Mouse (Mus musculus) liver, postnatal 0 days (tissue): ENCODE results near the gene Zdhhc25.

Experiments
- CTCF ChIP-seq: sonication (generic); IDR thresholded peaks from 2 replicates; pipeline ENCODE4 v1.5.1; 2016; ENCODE audit warnings: antibody characterized with exemption, low read depth
- EP300 ChIP-seq: IDR thresholded peaks from 2 replicates; pipeline ENCODE4 v1.6.1; 2016; ENCODE audit warnings: antibody characterized with exemption, low read depth, mild to moderate bottlenecking

DNA sequence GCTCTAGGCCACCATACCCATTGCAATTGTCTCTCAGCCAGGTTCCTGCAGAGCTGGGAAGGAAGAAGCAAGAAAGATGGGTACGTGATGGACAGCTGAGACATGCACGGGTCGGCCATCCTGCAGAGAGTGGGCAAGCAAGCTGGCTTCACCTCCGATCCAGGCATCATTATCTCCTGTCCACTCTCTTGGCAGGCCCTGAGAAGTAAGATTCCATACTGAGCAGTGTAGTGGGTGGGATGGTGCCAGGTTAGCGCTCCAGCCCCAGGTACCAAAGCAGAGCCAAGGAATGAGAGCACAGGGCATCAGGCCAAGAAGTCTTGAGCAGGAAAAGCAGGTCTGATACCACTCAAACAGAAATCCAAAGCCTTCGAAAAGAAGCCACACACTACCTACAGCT, 20.6 kb upstream of the Zdhhc25 start:
- TF ChIP-seq CTCF (no peak), EP300 (no peak)
